Mouse (Mus musculus): ENCODE data around the gene Nfe2. TPM values are rescaled to one million over a fixed set of nuclear protein-coding genes. Genes with fewer than 3 reads are reported as not detected.

The Nfe2 gene
- polyA plus RNA-seq, 1 experiment from 2014 or later: 0.49 TPM

GRCm38 (mm10) chr15:103301547-103302340 lies 43.5 kb upstream of the Nfe2 start:
- H3K27ac ChIP-seq (replicated peaks; ENCODE audit: low read depth, low read length): peak overlapping the region; percentile 98
- no peak for DNase-seq
- no peak overlapping the region for H3K4me3 ChIP-seq (replicated peaks; ENCODE audit: low read depth, low read length)
- no peaks in the 10 kb centered on the region for H3K27me3 ChIP-seq (ENCODE audit: control insufficient read depth, insufficient read depth, low read length)
- no peak overlapping the region; the same call in 1 of the 2 replicates for H3K9ac ChIP-seq (replicated peaks; ENCODE audit: low read length)
- H3K9me3 ChIP-seq (ENCODE audit: control insufficient read depth, low read length): no peaks in the 10 kb centered on the region
- H3K4me1 ChIP-seq (ENCODE audit: control insufficient read depth, insufficient read depth, low read length): peaks cover 89% of the 10 kb centered on the region
- no peak for ATAC-seq (ENCODE audit: low FRiP score, low TSS enrichment)
- H3K36me3 ChIP-seq (ENCODE audit: control insufficient read depth, insufficient read depth, low read length): no peaks in the 10 kb centered on the region
- 33% methylated on average over 5 of the region's 5 CpGs for WGBS
- 0 out of 2 replicates have a peak overlapping the region, but pooled peaks have one; percentile 17 for H3K4me2 ChIP-seq (ENCODE audit: low read length)

GRCm38 (mm10) chr15:103301046-103301445 lies 42.8 kb upstream of the Nfe2 start:
- peak overlapping the region; percentile 42; the same call in 1 of the 2 replicates for H3K9ac ChIP-seq (replicated peaks; ENCODE audit: low read length)
- DNase-seq: peak; percentile 52
- H3K27me3 ChIP-seq (ENCODE audit: control insufficient read depth, insufficient read depth, low read length): no peaks in the 10 kb centered on the region
- H3K36me3 ChIP-seq (ENCODE audit: control insufficient read depth, insufficient read depth, low read length): peaks cover 4% of the 10 kb centered on the region; the same call in 1 of the 2 replicates
- no peak overlapping the region for H3K4me3 ChIP-seq (replicated peaks; ENCODE audit: low read depth, low read length)
- H3K9me3 ChIP-seq (ENCODE audit: control insufficient read depth, low read length): no peaks in the 10 kb centered on the region
- peaks cover 91% of the 10 kb centered on the region for H3K4me1 ChIP-seq (ENCODE audit: control insufficient read depth, insufficient read depth, low read length)
- peak overlapping the region; percentile 52 for H3K4me2 ChIP-seq (ENCODE audit: low read length)
- peak overlapping the region; percentile 98 for H3K27ac ChIP-seq (replicated peaks; ENCODE audit: low read depth, low read length)
- no peak for ATAC-seq (ENCODE audit: low FRiP score, low TSS enrichment)
- 14% methylated on average over 2 of the region's 2 CpGs for WGBS

DNA sequence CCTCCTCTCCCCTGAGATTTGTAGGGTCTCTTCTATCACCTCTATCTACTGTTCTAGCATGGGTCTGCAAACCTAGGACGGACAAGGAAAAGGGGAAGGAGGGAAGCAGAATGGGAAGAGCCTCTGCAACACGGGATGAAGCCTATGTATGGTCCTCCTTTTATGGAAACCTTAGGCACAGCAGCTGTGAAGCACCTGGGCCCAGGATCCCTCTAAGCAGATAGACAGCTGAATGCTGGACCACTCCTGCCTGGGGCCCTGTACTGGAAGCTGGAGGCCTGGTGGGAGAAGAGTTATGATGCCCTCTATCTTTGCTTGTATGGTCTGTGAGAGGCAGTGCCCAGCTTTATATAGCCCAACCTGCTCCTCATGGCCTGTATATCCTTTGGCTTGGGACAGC lies 42.4 kb upstream of the Nfe2 start:
- Histone ChIP-seq H3K9ac (replicated peaks; ENCODE audit: low read length) (peak overlapping the region; percentile 42; the same call in 1 of the 2 replicates), H3K36me3 (ENCODE audit: control insufficient read depth, insufficient read depth, low read length) (peaks cover 4% of the 10 kb centered on the region; the same call in 1 of the 2 replicates), H3K27me3 (ENCODE audit: control insufficient read depth, insufficient read depth, low read length) (no peaks in the 10 kb centered on the region), H3K4me3 (replicated peaks; ENCODE audit: low read depth, low read length) (no peak overlapping the region), H3K9me3 (ENCODE audit: control insufficient read depth, low read length) (no peaks in the 10 kb centered on the region), H3K4me2 (ENCODE audit: low read length) (peak overlapping the region; percentile 52), H3K27ac (replicated peaks; ENCODE audit: low read depth, low read length) (peak overlapping the region; percentile 98), H3K4me1 (ENCODE audit: control insufficient read depth, insufficient read depth, low read length) (peaks cover 88% of the 10 kb centered on the region)
- ATAC-seq (ENCODE audit: low FRiP score, low TSS enrichment): no peak
- WGBS: 0% methylated on average over 2 of the region's 2 CpGs
- no peak for DNase-seq

- ATAC-seq (ENCODE audit: low FRiP score, low TSS enrichment) (peak; percentile 66), DNase-seq (peak; percentile 92)
- H3K4me2 ChIP-seq (ENCODE audit: low read length): peak overlapping the region; percentile 52
- H3K4me1 ChIP-seq (ENCODE audit: control insufficient read depth, insufficient read depth, low read length): peaks cover 87% of the 10 kb centered on the region
- peak overlapping the region; percentile 98 for H3K27ac ChIP-seq (replicated peaks; ENCODE audit: low read depth, low read length)
- WGBS: under 1% methylated on average over 18 of the region's 18 CpGs
- H3K9me3 ChIP-seq (ENCODE audit: control insufficient read depth, low read length): no peaks in the 10 kb centered on the region
- H3K4me3 ChIP-seq (replicated peaks; ENCODE audit: low read depth, low read length): peak overlapping the region; percentile 16; the same call in 1 of the 2 replicates
- peaks cover 4% of the 10 kb centered on the region; the same call in 1 of the 2 replicates for H3K36me3 ChIP-seq (ENCODE audit: control insufficient read depth, insufficient read depth, low read length)
- H3K27me3 ChIP-seq (ENCODE audit: control insufficient read depth, insufficient read depth, low read length): no peaks in the 10 kb centered on the region
- peak overlapping the region; percentile 42 for H3K9ac ChIP-seq (replicated peaks; ENCODE audit: low read length)
Observed at GRCm38 (mm10) chr15:103300067-103300471, 41.9 kb upstream of the Nfe2 start.

DNA sequence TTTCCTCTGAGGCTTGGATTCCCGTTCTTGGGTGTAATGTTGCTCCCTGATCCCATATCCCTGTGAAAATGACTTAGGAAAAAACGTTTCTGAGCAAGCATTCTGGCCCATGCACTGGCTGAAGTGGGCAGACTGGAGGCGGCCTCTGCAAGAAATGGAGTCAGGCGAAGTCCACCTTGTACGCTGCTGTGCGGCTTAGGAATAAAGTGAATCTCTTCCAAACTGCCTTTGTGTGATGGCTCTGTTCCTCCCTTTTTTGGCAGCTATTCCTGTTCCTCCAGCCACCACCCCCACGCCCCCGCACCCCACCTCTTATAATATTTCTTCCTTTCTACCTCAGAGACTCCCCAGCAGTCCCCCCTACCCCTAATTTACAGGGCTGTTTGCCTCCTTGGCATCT lies 41.4 kb upstream of the Nfe2 start:
- Histone ChIP-seq H3K27me3 (ENCODE audit: control insufficient read depth, insufficient read depth, low read length) (no peaks in the 10 kb centered on the region), H3K4me2 (ENCODE audit: low read length) (peak overlapping the region; percentile 52), H3K4me1 (ENCODE audit: control insufficient read depth, insufficient read depth, low read length) (peaks cover 85% of the 10 kb centered on the region), H3K27ac (replicated peaks; ENCODE audit: low read depth, low read length) (peak overlapping the region; percentile 98), H3K36me3 (ENCODE audit: control insufficient read depth, insufficient read depth, low read length) (peaks cover 6% of the 10 kb centered on the region), H3K9ac (replicated peaks; ENCODE audit: low read length) (peak overlapping the region; percentile 42), H3K9me3 (ENCODE audit: control insufficient read depth, low read length) (no peaks in the 10 kb centered on the region), H3K4me3 (replicated peaks; ENCODE audit: low read depth, low read length) (peak overlapping the region; percentile 16; the same call in 1 of the 2 replicates)
- DNase-seq: peak; percentile 68
- 0 out of 2 replicates have a peak, but pooled peaks have one; percentile 3 for ATAC-seq (ENCODE audit: low FRiP score, low TSS enrichment)
- 11% methylated on average over 8 of the region's 8 CpGs for WGBS

DNA sequence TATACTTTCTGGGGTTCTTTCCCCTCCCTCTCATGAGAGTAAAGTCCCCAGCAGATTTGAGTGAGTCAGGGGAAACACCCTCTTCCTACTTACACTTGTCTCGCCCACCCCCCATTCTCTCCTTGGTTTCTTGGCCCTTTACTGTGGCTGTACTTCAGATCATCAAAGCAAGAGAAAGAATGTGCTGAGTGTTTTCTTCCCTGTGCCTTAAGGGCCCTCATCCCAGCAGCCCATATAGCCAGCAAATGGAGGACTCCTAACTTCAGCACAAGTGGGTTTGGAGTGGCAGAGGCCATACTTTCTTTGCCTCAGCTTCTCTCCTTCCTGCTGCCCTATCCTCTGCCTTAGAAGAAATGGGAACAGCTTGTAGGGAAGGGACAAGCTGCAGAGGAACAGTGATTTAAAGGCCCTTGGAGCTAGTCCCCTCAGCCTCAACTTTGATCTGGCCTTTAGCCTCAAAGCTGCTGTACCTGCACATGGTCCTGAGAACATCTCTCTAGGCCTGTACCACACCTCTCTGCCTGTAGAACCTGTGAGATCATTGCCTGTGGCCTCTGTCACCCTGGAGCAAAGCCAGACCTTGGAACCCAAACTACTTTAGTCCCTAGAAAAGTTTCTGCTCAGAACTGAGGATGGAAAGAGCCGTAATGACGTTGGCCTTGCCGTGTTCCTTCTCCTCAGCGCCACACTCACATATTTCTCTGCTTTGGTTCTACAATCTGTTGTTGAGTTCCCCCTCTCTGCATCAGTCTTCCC lies 40.8 kb upstream of the Nfe2 start:
- WGBS: 76% methylated on average over 5 of the region's 5 CpGs
- Histone ChIP-seq H3K4me3 (replicated peaks; ENCODE audit: low read depth, low read length) (0 out of 2 replicates have a peak overlapping the region, but pooled peaks have one; percentile 16), H3K4me2 (ENCODE audit: low read length) (peak overlapping the region; percentile 52), H3K9ac (replicated peaks; ENCODE audit: low read length) (peak overlapping the region; percentile 42), H3K36me3 (ENCODE audit: control insufficient read depth, insufficient read depth, low read length) (peaks cover 6% of the 10 kb centered on the region), H3K27me3 (ENCODE audit: control insufficient read depth, insufficient read depth, low read length) (no peaks in the 10 kb centered on the region), H3K27ac (replicated peaks; ENCODE audit: low read depth, low read length) (peak overlapping the region; percentile 98), H3K9me3 (ENCODE audit: control insufficient read depth, low read length) (no peaks in the 10 kb centered on the region), H3K4me1 (ENCODE audit: control insufficient read depth, insufficient read depth, low read length) (peaks cover 79% of the 10 kb centered on the region)
- no peak for ATAC-seq (ENCODE audit: low FRiP score, low TSS enrichment)
- no peak for DNase-seq

GRCm38 (mm10) chr15:103298026-103298425 lies 39.8 kb upstream of the Nfe2 start:
- Histone ChIP-seq H3K27me3 (ENCODE audit: control insufficient read depth, insufficient read depth, low read length) (no peaks in the 10 kb centered on the region), H3K4me1 (ENCODE audit: control insufficient read depth, insufficient read depth, low read length) (peaks cover 69% of the 10 kb centered on the region), H3K4me2 (ENCODE audit: low read length) (no peak overlapping the region), H3K4me3 (replicated peaks; ENCODE audit: low read depth, low read length) (no peak overlapping the region), H3K36me3 (ENCODE audit: control insufficient read depth, insufficient read depth, low read length) (peaks cover 11% of the 10 kb centered on the region), H3K9me3 (ENCODE audit: control insufficient read depth, low read length) (no peaks in the 10 kb centered on the region), H3K9ac (replicated peaks; ENCODE audit: low read length) (0 out of 2 replicates have a peak overlapping the region, but pooled peaks have one; percentile 13), H3K27ac (replicated peaks; ENCODE audit: low read depth, low read length) (peak overlapping the region; percentile 98)
- ATAC-seq (ENCODE audit: low FRiP score, low TSS enrichment) (no peak), DNase-seq (no peak)
- 45% methylated on average over 3 of the region's 3 CpGs for WGBS

- Histone ChIP-seq H3K4me3 (replicated peaks; ENCODE audit: low read depth, low read length) (no peak overlapping the region), H3K9me3 (ENCODE audit: control insufficient read depth, low read length) (no peaks in the 10 kb centered on the region), H3K4me2 (ENCODE audit: low read length) (no peak overlapping the region), H3K9ac (replicated peaks; ENCODE audit: low read length) (no peak overlapping the region), H3K36me3 (ENCODE audit: control insufficient read depth, insufficient read depth, low read length) (peaks cover 18% of the 10 kb centered on the region), H3K4me1 (ENCODE audit: control insufficient read depth, insufficient read depth, low read length) (peaks cover 62% of the 10 kb centered on the region), H3K27me3 (ENCODE audit: control insufficient read depth, insufficient read depth, low read length) (no peaks in the 10 kb centered on the region), H3K27ac (replicated peaks; ENCODE audit: low read depth, low read length) (peak overlapping the region; percentile 98)
- DNase-seq (peak; percentile 60), ATAC-seq (ENCODE audit: low FRiP score, low TSS enrichment) (no peak)
- 37% methylated on average over 6 of the region's 6 CpGs for WGBS
Observed at GRCm38 (mm10) chr15:103297313-103297712, 39.1 kb upstream of the Nfe2 start.

Measured in midbrain, embryonic 14.5 days (tissue).